Mouse (Mus musculus): Measurements from ENCODE around the gene Slc9a9. TPM values are rescaled to one million over a fixed set of nuclear protein-coding genes. Genes with fewer than 3 reads are reported as not detected.

Gene Slc9a9
- total RNA-seq, 2 experiments from 2014 or later: 2.9 to 3.0 TPM

GRCm38 (mm10) chr9:94723631-94724030 lies 53.9 kb downstream of the Slc9a9 start:
- ATAC-seq (replicated peaks; ENCODE audit: low FRiP score, low TSS enrichment, poor library complexity, severe bottlenecking): no peak

- no peak for ATAC-seq (replicated peaks; ENCODE audit: low FRiP score, low TSS enrichment, poor library complexity, severe bottlenecking)
These were observed 55.4 kb downstream of the Slc9a9 start for GRCm38 (mm10) chr9:94725121-94725520.

GRCm38 (mm10) chr9:94727457-94727856 lies 57.7 kb downstream of the Slc9a9 start:
- peak; percentile 81 for ATAC-seq (replicated peaks; ENCODE audit: low FRiP score, low TSS enrichment, poor library complexity, severe bottlenecking)

- ATAC-seq (replicated peaks; ENCODE audit: low FRiP score, low TSS enrichment, poor library complexity, severe bottlenecking): no peak
These were observed 60.7 kb downstream of the Slc9a9 start for GRCm38 (mm10) chr9:94730396-94730795.

GRCm38 (mm10) chr9:94732136-94732535 lies 62.4 kb downstream of the Slc9a9 start:
- no peak for ATAC-seq (replicated peaks; ENCODE audit: low FRiP score, low TSS enrichment, poor library complexity, severe bottlenecking)

- peak; percentile 41 for ATAC-seq (replicated peaks; ENCODE audit: low FRiP score, low TSS enrichment, poor library complexity, severe bottlenecking)
These were observed 63.0 kb downstream of the Slc9a9 start for GRCm38 (mm10) chr9:94732599-94733287.

GRCm38 (mm10) chr9:94734320-94734719 lies 64.6 kb downstream of the Slc9a9 start:
- ATAC-seq (replicated peaks; ENCODE audit: low FRiP score, low TSS enrichment, poor library complexity, severe bottlenecking): no peak

GRCm38 (mm10) chr9:94737226-94737625 lies 67.5 kb downstream of the Slc9a9 start:
- no peak for ATAC-seq (replicated peaks; ENCODE audit: low FRiP score, low TSS enrichment, poor library complexity, severe bottlenecking)

GRCm38 (mm10) chr9:94738555-94739427 lies 69.1 kb downstream of the Slc9a9 start:
- ATAC-seq (replicated peaks; ENCODE audit: low FRiP score, low TSS enrichment, poor library complexity, severe bottlenecking): peak; percentile 71; the same call in 1 of the 2 replicates

GRCm38 (mm10) chr9:94740841-94741240 lies 71.1 kb downstream of the Slc9a9 start:
- ATAC-seq (replicated peaks; ENCODE audit: low FRiP score, low TSS enrichment, poor library complexity, severe bottlenecking): no peak

GRCm38 (mm10) chr9:94743291-94743690 lies 73.6 kb downstream of the Slc9a9 start:
- no peak for ATAC-seq (replicated peaks; ENCODE audit: low FRiP score, low TSS enrichment, poor library complexity, severe bottlenecking)

GRCm38 (mm10) chr9:94748503-94748902 lies 78.8 kb downstream of the Slc9a9 start:
- no peak for ATAC-seq (replicated peaks; ENCODE audit: low FRiP score, low TSS enrichment, poor library complexity, severe bottlenecking)

GRCm38 (mm10) chr9:94750187-94750586 lies 80.5 kb downstream of the Slc9a9 start:
- ATAC-seq (replicated peaks; ENCODE audit: low FRiP score, low TSS enrichment, poor library complexity, severe bottlenecking): no peak

GRCm38 (mm10) chr9:94750935-94751637 lies 81.4 kb downstream of the Slc9a9 start:
- ATAC-seq (replicated peaks; ENCODE audit: low FRiP score, low TSS enrichment, poor library complexity, severe bottlenecking): no peak

- ATAC-seq (replicated peaks; ENCODE audit: low FRiP score, low TSS enrichment, poor library complexity, severe bottlenecking): no peak
These were observed 81.9 kb downstream of the Slc9a9 start for GRCm38 (mm10) chr9:94751638-94752021.

- ATAC-seq (replicated peaks; ENCODE audit: low FRiP score, low TSS enrichment, poor library complexity, severe bottlenecking): no peak
These were observed 82.4 kb downstream of the Slc9a9 start for GRCm38 (mm10) chr9:94752121-94752520.

GRCm38 (mm10) chr9:94759904-94760303 lies 90.2 kb downstream of the Slc9a9 start:
- no peak for ATAC-seq (replicated peaks; ENCODE audit: low FRiP score, low TSS enrichment, poor library complexity, severe bottlenecking)

GRCm38 (mm10) chr9:94768114-94768513 lies 98.4 kb downstream of the Slc9a9 start:
- no peak for ATAC-seq (replicated peaks; ENCODE audit: low FRiP score, low TSS enrichment, poor library complexity, severe bottlenecking)

- ATAC-seq (replicated peaks; ENCODE audit: low FRiP score, low TSS enrichment, poor library complexity, severe bottlenecking): no peak
These were observed 98.8 kb downstream of the Slc9a9 start for GRCm38 (mm10) chr9:94768524-94768923.

- ATAC-seq (replicated peaks; ENCODE audit: low FRiP score, low TSS enrichment, poor library complexity, severe bottlenecking): no peak
These were observed 103.6 kb downstream of the Slc9a9 start for GRCm38 (mm10) chr9:94773357-94773756.
